Mouse (Mus musculus) heart, embryonic 16.5 days (tissue): ENCODE data around the gene Pomt1. TPM values are rescaled to one million over a fixed set of nuclear protein-coding genes. Genes with fewer than 3 reads are reported as not detected.
A peak's percentile ranks its signal among the peaks of the same experiment; 100 is the strongest.

Experiments used
- ATAC-seq: fragments of 200-750 bp; cut with Nextera tagmentation; replicated peaks from 2 replicates; pipeline ENCODE4 v1.8.0; 2017; ENCODE audit warnings: moderate number of reproducible peaks; ENCODE audit not compliant: insufficient read depth, low FRiP score; ENCODE audit errors: extremely low read depth
- H3K27ac ChIP-seq: fragments of 300-500 bp; sonication (generic); 2 replicates; pipeline ENCODE4 v1.5.1; 2014; ENCODE audit warnings: mild to moderate bottlenecking, low read length, control low read depth, moderate library complexity
- H3K27me3 ChIP-seq: fragments of 300-500 bp; sonication (generic); 2 replicates; pipeline ENCODE4 v1.6.1; 2014; ENCODE audit warnings: low read length, mixed read lengths; ENCODE audit not compliant: control insufficient read depth, insufficient read depth
- H3K36me3 ChIP-seq: fragments of 300-500 bp; sonication (generic); 2 replicates; pipeline ENCODE4 v1.6.1; 2014; ENCODE audit not compliant: control insufficient read depth, insufficient read depth
- H3K4me1 ChIP-seq: fragments of 300-500 bp; sonication (generic); 2 replicates; pipeline ENCODE4 v1.6.1; 2014; ENCODE audit warnings: low read length, mixed read lengths; ENCODE audit not compliant: control insufficient read depth, insufficient read depth
- H3K4me2 ChIP-seq: fragments of 300-500 bp; sonication (generic); 2 replicates; pipeline ENCODE4 v1.6.1; 2014; ENCODE audit warnings: low read depth, mild to moderate bottlenecking, control low read depth, low read length
- H3K4me3 ChIP-seq: fragments of 300-500 bp; sonication (generic); 2 replicates; pipeline ENCODE4 v1.5.1; 2014; ENCODE audit warnings: mild to moderate bottlenecking, control low read depth, low read length
- H3K9ac ChIP-seq: fragments of 300-500 bp; sonication (generic); 2 replicates; pipeline ENCODE4 v1.6.1; 2014; ENCODE audit warnings: low read length, control low read depth
- H3K9me3 ChIP-seq: fragments of 300-500 bp; sonication (generic); replicated peaks from 2 replicates; pipeline ENCODE4 v1.6.1; 2016; ENCODE audit warnings: low read length; ENCODE audit not compliant: control insufficient read depth
- WGBS: fragments of 180-500 bp; shearing (Covaris S2); extraction: QIAGEN DNeasy Blood & Tissue Kit; methylation state at CpG from one replicate; pipeline ENCODE4 v1.1.7; 2014; 5-methylcytosine and 5-hydroxymethylcytosine counted together
- polyA plus RNA-seq: library from polyadenylated mRNA; unstranded; fragments of >200 nt; fragmentation: Nextera tagmentation; extraction: Ambion mirVana; gene quantifications from 2 replicates; pipeline ENCODE4 v1.2.1, GENCODE M21; 2015

Pomt1 gene
- polyA plus RNA-seq = 19.2 and 20.5 TPM in 2 replicates

GRCm38 (mm10) chr2:32235886-32236759 lies at the start of gene Pomt1:
Pomt1 (plus strand) TSS chr2:32236590.
- H3K4me3 ChIP-seq = peak within 1 kb of the TSS; percentile 73
- H3K27ac ChIP-seq = peak within 1 kb of the TSS; percentile 93
- H3K9ac ChIP-seq = peak within 1 kb of the TSS; percentile 83
- ATAC-seq = peak; percentile 92
- peak within 1 kb of the TSS; percentile 93 for H3K4me2 ChIP-seq
- WGBS = under 1% methylated on average over 54 of the region's 54 CpGs
- no peaks in the 10 kb centered on the region for H3K9me3 ChIP-seq
- no peaks in the 10 kb centered on the region for H3K27me3 ChIP-seq
- peaks cover 22% of the 10 kb centered on the region for H3K4me1 ChIP-seq
- H3K36me3 ChIP-seq = peaks cover 18% of the 10 kb centered on the region

GRCm38 (mm10) chr2:32187019-32187551 lies 49.3 kb upstream of the Pomt1 start:
- 93% methylated on average over 13 of the region's 13 CpGs for whole genome bisulfite sequencing

GRCm38 (mm10) chr2:32187649-32188048 lies 48.7 kb upstream of the Pomt1 start:
- WGBS = 84% methylated on average over 7 of the region's 7 CpGs
- ATAC-seq = no peak
- Histone ChIP-seq H3K4me1 (peaks cover 14% of the 10 kb centered on the region), H3K4me2 (no peak overlapping the region), H3K36me3 (peaks cover 42% of the 10 kb centered on the region), H3K27ac (no peak overlapping the region), H3K9ac (no peak overlapping the region), H3K27me3 (no peaks in the 10 kb centered on the region), H3K4me3 (no peak overlapping the region), H3K9me3 (no peaks in the 10 kb centered on the region)

More at GRCm38 (mm10) chr2:32187019-32187551, 49.3 kb upstream of the Pomt1 start:
- H3K36me3 ChIP-seq = peaks cover 39% of the 10 kb centered on the region
- H3K27ac ChIP-seq = no peak overlapping the region
- H3K27me3 ChIP-seq = no peaks in the 10 kb centered on the region
- no peak for ATAC-seq
- no peak overlapping the region for H3K9ac ChIP-seq
- H3K4me2 ChIP-seq = no peak overlapping the region
- no peak overlapping the region for H3K4me3 ChIP-seq
- peaks cover 19% of the 10 kb centered on the region for H3K4me1 ChIP-seq
- no peaks in the 10 kb centered on the region for H3K9me3 ChIP-seq

- 69% methylated on average over 5 of the region's 5 CpGs for WGBS
- Histone ChIP-seq H3K27ac (no peak overlapping the region), H3K9me3 (no peaks in the 10 kb centered on the region), H3K4me1 (0 out of 2 replicates have a peak, but pooled peaks cover 3% of the 10 kb centered on the region), H3K9ac (no peak overlapping the region), H3K27me3 (no peaks in the 10 kb centered on the region), H3K4me3 (no peak overlapping the region), H3K4me2 (no peak overlapping the region), H3K36me3 (peaks cover 48% of the 10 kb centered on the region)
- no peak for ATAC-seq
Observed at GRCm38 (mm10) chr2:32189060-32189681, 47.2 kb upstream of the Pomt1 start.

GRCm38 (mm10) chr2:32190620-32191019 lies 45.8 kb upstream of the Pomt1 start:
- no peak for ATAC-seq
- WGBS = 38% methylated on average over 1 of the region's 1 CpGs
- Histone ChIP-seq H3K9me3 (no peaks in the 10 kb centered on the region), H3K4me3 (no peak overlapping the region), H3K36me3 (peaks cover 56% of the 10 kb centered on the region), H3K27me3 (no peaks in the 10 kb centered on the region), H3K4me2 (no peak overlapping the region), H3K9ac (no peak overlapping the region), H3K27ac (no peak overlapping the region), H3K4me1 (0 out of 2 replicates have a peak, but pooled peaks cover 3% of the 10 kb centered on the region)

GRCm38 (mm10) chr2:32191872-32192507 lies 44.4 kb upstream of the Pomt1 start:
- peaks cover 61% of the 10 kb centered on the region for H3K36me3 ChIP-seq
- no peak overlapping the region for H3K9ac ChIP-seq
- ATAC-seq = no peak
- 78% methylated on average over 15 of the region's 18 CpGs for WGBS
- no peaks in the 10 kb centered on the region for H3K9me3 ChIP-seq
- no peak overlapping the region for H3K27ac ChIP-seq
- no peaks in the 10 kb centered on the region for H3K27me3 ChIP-seq
- H3K4me2 ChIP-seq = no peak overlapping the region
- H3K4me3 ChIP-seq = no peak overlapping the region
- 0 out of 2 replicates have a peak, but pooled peaks cover 3% of the 10 kb centered on the region for H3K4me1 ChIP-seq

GRCm38 (mm10) chr2:32198977-32199376 lies 37.4 kb upstream of the Pomt1 start:
- 80% methylated on average over 11 of the region's 11 CpGs for WGBS
- Histone ChIP-seq H3K27ac (no peak overlapping the region), H3K4me3 (no peak overlapping the region), H3K9ac (no peak overlapping the region), H3K36me3 (peaks cover 78% of the 10 kb centered on the region), H3K4me2 (no peak overlapping the region), H3K27me3 (no peaks in the 10 kb centered on the region), H3K9me3 (no peaks in the 10 kb centered on the region), H3K4me1 (no peaks in the 10 kb centered on the region)
- ATAC-seq = no peak; the same call in 1 of the 2 replicates

GRCm38 (mm10) chr2:32200033-32200432 lies 36.4 kb upstream of the Pomt1 start:
- WGBS = 91% methylated on average over 4 of the region's 4 CpGs
- no peaks in the 10 kb centered on the region for H3K4me1 ChIP-seq
- H3K9ac ChIP-seq = no peak overlapping the region
- H3K27me3 ChIP-seq = no peaks in the 10 kb centered on the region
- no peak overlapping the region for H3K4me2 ChIP-seq
- H3K27ac ChIP-seq = no peak overlapping the region
- peaks cover 77% of the 10 kb centered on the region for H3K36me3 ChIP-seq
- no peak overlapping the region for H3K4me3 ChIP-seq
- no peak for ATAC-seq
- no peaks in the 10 kb centered on the region for H3K9me3 ChIP-seq
